Mouse (Mus musculus) small intestine, adult 2 months (tissue): ENCODE results near the gene Raf1. TPM values are rescaled to one million over a fixed set of nuclear protein-coding genes. Genes with fewer than 3 reads are reported as not detected.
A peak's percentile ranks its signal among the peaks of the same experiment; 100 is the strongest.

Experiments used
- H3K27ac ChIP-seq: fragments of 200-500 bp; 2 replicates; pipeline ENCODE4 v1.5.1; 2012; ENCODE audit warnings: low read depth, low read length, control low read depth, inconsistent platforms; ENCODE audit not compliant: insufficient read depth
- H3K27me3 ChIP-seq: fragments of 200-500 bp; 2 replicates; pipeline ENCODE4 v1.6.1; 2012; ENCODE audit warnings: mild to moderate bottlenecking, moderate library complexity, low read length, inconsistent platforms; ENCODE audit not compliant: control insufficient read depth, insufficient read depth
- H3K36me3 ChIP-seq: fragments of 200-500 bp; 2 replicates; pipeline ENCODE4 v1.6.1; 2012; ENCODE audit warnings: mild to moderate bottlenecking, low read length, control low read depth, inconsistent platforms; ENCODE audit not compliant: control insufficient read depth, insufficient read depth
- H3K4me1 ChIP-seq: fragments of 200-500 bp; 2 replicates; pipeline ENCODE4 v1.6.1; 2012; ENCODE audit warnings: low read length, inconsistent platforms, mixed read lengths; ENCODE audit not compliant: control insufficient read depth, insufficient read depth, insufficient read length
- H3K4me3 ChIP-seq: fragments of 200-500 bp; 2 replicates; pipeline ENCODE4 v1.5.1; 2012; ENCODE audit warnings: low read depth, mild to moderate bottlenecking, control low read depth, inconsistent platforms, low read length, moderate library complexity
- CTCF ChIP-seq: fragments of 200-500 bp; IDR thresholded peaks from 2 replicates; pipeline ENCODE4 v1.5.1; 2012; ENCODE audit warnings: low read depth, mild to moderate bottlenecking, control low read depth, inconsistent platforms, low read length, moderate library complexity, mixed read lengths; ENCODE audit not compliant: insufficient replicate concordance, insufficient read length; ENCODE audit errors: extremely low read depth
- POLR2A ChIP-seq: fragments of 200-500 bp; IDR thresholded peaks from 2 replicates; pipeline ENCODE4 v1.6.1; 2012; ENCODE audit warnings: low read depth, mild to moderate bottlenecking, control low read depth, inconsistent platforms, low read length, moderate library complexity
- WGBS: fragments of 180-500 bp; shearing (Covaris S2); methylation state at CpG from one replicate; pipeline ENCODE4 v1.1.7; 2018; 5-methylcytosine and 5-hydroxymethylcytosine counted together
- polyA plus RNA-seq: library from polyadenylated mRNA; depleted of rRNA; stranded (reverse); fragments of >200 nt; gene quantifications from 2 replicates; pipeline ENCODE4 v1.2.3, GENCODE M21; 2012

The Raf1 gene
- polyA plus RNA-seq, 1 experiment = 81.6 TPM

DNA sequence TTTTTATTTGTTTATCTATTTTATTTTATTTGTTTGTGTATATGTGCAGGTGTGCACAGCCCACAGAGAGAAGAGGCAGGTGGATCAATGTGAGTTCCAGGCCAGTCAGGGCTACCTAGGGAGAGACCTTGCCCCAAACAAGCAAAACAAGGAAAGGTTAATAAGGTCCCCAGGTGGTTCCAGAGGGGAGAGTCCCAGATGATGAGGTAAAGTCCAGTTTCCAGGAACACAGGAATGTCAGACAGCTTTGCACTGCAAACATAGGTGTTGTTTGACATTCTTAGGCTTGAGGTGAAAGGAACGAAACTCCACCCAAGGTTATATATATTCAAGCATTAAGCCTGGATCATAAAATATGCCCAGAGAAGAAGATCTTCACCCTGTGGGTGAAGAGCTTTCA, 24.3 kb upstream of the Raf1 start:
- no peaks in the 10 kb centered on the region for H3K27me3 ChIP-seq
- peaks cover 7% of the 10 kb centered on the region; the same call in 1 of the 2 replicates for H3K4me1 ChIP-seq
- no peaks in the 10 kb centered on the region for H3K36me3 ChIP-seq
- TF ChIP-seq CTCF (no peak), POLR2A (no peak)
- no peak overlapping the region for H3K4me3 ChIP-seq
- WGBS = 40% methylated on average over 1 of the region's 1 CpGs
- no peak overlapping the region for H3K27ac ChIP-seq

DNA sequence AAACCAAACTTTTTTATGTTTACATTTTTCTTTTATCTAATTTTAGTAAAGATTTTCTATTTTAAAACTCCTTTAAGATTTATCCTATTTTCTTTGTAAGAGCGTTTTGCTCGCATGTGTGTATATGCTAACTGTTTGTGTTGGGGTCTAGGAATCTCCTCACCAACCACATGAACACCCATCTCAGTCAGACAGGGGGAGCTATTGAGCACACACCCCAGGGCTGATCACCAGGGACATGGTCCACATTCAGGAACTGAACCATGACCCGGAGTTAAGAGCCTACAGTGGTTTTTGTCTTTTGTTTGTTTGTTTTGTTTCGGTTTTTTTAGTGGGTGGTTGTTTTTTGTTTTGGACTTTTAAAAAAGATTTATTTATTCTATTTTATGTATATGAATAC, 22.3 kb upstream of the Raf1 start:
- H3K27me3 ChIP-seq = no peaks in the 10 kb centered on the region
- no peak overlapping the region for H3K27ac ChIP-seq
- peaks cover 9% of the 10 kb centered on the region; the same call in 1 of the 2 replicates for H3K4me1 ChIP-seq
- no peak for TF ChIP-seq POLR2A
- peak; percentile 44; the same call in 1 of the 2 replicates for TF ChIP-seq CTCF
- no peak overlapping the region for H3K4me3 ChIP-seq
- H3K36me3 ChIP-seq = no peaks in the 10 kb centered on the region
- WGBS = 72% methylated on average over 4 of the region's 4 CpGs

DNA sequence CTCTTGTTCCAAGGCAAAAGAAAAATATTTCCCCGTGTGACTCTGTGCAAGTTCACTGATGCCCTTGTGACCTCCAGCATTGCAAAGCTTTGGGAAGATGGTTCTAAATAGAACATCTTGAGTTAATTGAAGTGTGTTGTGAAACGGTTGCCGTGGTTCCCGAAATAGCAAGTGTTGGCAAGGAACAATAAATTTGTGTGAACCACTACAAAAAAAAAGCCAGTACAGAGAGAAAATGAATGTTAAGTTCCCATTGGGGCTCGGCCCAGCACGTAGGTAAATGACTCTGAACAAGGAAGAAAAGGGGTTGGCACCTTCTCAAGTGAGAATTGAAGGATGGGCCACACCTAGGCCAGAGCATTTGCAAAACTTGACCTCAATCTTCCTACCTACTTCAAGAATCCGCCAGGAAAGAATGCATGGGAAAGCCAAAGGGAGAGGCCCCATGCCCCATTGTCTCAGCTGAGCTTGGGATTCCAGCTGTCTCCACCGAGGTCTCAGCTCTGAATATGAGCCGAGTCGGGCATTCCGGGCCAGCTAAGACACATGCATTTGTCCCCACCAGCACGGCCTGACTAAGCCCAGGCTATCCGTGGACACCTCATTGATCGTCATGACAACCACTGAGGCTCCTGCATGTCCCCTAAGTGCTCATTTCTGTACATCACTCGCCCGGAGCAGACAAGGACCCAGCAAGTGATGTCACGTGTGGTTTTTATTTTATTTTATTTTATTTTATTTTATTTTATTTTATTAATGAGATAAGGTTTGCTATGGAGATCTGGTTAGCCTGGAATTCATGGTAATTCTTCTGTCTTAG, 21.5 kb upstream of the Raf1 start:
- H3K4me1 ChIP-seq = peaks cover 11% of the 10 kb centered on the region; the same call in 1 of the 2 replicates
- WGBS = 38% methylated on average over 17 of the region's 17 CpGs
- no peak overlapping the region for H3K4me3 ChIP-seq
- H3K27me3 ChIP-seq = no peaks in the 10 kb centered on the region
- TF ChIP-seq CTCF (no peak), POLR2A (no peak)
- H3K36me3 ChIP-seq = no peaks in the 10 kb centered on the region
- peak overlapping the region; percentile 85 for H3K27ac ChIP-seq

DNA sequence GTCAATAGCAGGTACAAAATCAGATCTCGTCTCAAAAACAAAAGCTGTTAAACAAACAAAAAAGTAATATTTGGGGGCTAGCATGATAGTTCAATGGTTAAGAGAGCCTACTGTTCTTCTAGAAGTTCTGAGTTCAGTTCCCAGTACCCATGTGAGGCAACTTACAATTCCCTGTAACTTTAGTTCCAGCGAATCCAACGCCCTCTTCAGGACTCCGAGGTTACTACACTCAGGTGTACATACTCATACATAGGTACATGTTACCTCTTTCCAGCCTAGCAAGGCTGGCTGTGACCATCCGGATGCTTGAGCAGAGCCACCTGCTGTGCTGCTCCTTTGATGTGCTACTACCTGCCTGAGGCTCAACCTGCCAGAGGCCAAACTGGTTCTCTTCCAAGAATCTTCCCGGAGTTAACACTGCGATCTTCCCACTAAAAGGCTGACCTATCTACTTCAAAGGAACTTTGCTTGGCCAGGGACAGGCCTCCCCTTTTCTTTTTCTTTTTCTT, 20.3 kb upstream of the Raf1 start:
- Histone ChIP-seq H3K4me3 (no peak overlapping the region), H3K4me1 (peaks cover 11% of the 10 kb centered on the region; the same call in 1 of the 2 replicates), H3K36me3 (no peaks in the 10 kb centered on the region), H3K27ac (peak overlapping the region; percentile 10; the same call in 1 of the 2 replicates), H3K27me3 (no peaks in the 10 kb centered on the region)
- TF ChIP-seq POLR2A (no peak), CTCF (no peak)
- 76% methylated on average over 7 of the region's 7 CpGs for WGBS

DNA sequence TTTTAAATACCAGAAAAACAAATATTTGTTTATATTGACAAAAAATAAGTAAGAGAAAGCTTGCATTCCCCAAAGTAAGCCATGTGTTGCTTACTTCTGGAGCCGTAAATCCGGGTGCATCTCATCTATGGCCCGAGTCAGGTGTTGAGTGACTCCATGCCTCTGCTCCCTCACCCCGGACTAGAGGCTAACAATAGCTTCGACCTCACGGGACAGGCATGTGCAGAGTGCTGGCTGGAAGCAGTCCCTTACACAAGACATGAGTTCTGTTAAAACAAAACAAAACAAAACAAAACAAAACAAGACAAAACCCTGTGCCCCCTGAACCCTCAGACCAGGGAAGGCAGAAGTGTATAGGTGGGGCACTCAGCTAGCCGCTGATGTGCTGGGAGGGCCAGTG, 18.7 kb upstream of the Raf1 start:
- TF ChIP-seq CTCF = no peak
- no peak for TF ChIP-seq POLR2A
- Histone ChIP-seq H3K4me1 (peaks cover 11% of the 10 kb centered on the region; the same call in 1 of the 2 replicates), H3K27ac (no peak overlapping the region), H3K36me3 (no peaks in the 10 kb centered on the region), H3K27me3 (no peaks in the 10 kb centered on the region), H3K4me3 (no peak overlapping the region)
- 74% methylated on average over 7 of the region's 7 CpGs for WGBS

DNA sequence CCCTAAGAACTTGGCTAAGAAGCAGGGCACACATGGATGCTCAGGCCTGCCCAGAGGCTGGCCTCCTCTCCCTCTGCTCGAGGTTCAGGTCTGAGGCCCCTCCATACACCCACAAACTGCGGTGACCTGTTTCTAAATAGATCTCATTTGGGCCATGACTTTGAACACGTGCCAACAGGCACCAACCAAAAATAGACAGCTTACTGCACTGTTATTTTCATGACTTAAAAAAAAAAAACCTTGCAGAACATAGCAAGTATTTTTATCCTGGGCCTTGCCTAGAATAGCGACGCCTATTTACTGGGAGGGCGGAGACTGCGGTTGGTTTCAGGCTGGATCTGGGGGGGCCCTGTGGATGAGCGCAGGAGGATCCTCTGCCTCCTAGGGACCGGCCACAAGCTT, 18.0 kb upstream of the Raf1 start:
- 66% methylated on average over 9 of the region's 9 CpGs for WGBS
- peak overlapping the region; percentile 66 for H3K27ac ChIP-seq
- no peak overlapping the region for H3K4me3 ChIP-seq
- H3K27me3 ChIP-seq = no peaks in the 10 kb centered on the region
- TF ChIP-seq CTCF = no peak
- TF ChIP-seq POLR2A = no peak
- H3K36me3 ChIP-seq = no peaks in the 10 kb centered on the region
- H3K4me1 ChIP-seq = peaks cover 11% of the 10 kb centered on the region; the same call in 1 of the 2 replicates
